Mouse (Mus musculus) hindbrain, postnatal 0 days (tissue): Measurements from ENCODE around the gene Gm21915. TPM values are rescaled to one million over a fixed set of nuclear protein-coding genes. Genes with fewer than 3 reads are reported as not detected.

Source experiments
- ATAC-seq: fragments of 200-750 bp; cut with Nextera tagmentation; 2 replicates; pipeline ENCODE4 v1.8.0; 2017; ENCODE audit warnings: mild to moderate bottlenecking, moderate TSS enrichment, moderate library complexity
- DNase-seq: peaks from one replicate; pipeline ENCODE4 v3.0.0-alpha.2; 2015; ENCODE audit warnings: low spot score
- H3K27ac ChIP-seq: fragments of 300-500 bp; sonication (generic); 2 replicates; pipeline ENCODE4 v1.5.1; 2014; ENCODE audit warnings: mild to moderate bottlenecking
- H3K27me3 ChIP-seq: fragments of 300-500 bp; sonication (generic); 2 replicates; pipeline ENCODE4 v1.6.1; 2014; ENCODE audit warnings: low read length, mixed read lengths; ENCODE audit not compliant: insufficient read depth
- H3K36me3 ChIP-seq: fragments of 300-500 bp; sonication (generic); 2 replicates; pipeline ENCODE4 v1.6.1; 2014; ENCODE audit warnings: low read length, mixed read lengths; ENCODE audit not compliant: insufficient read depth
- H3K4me1 ChIP-seq: fragments of 300-500 bp; sonication (generic); 2 replicates; pipeline ENCODE4 v1.6.1; 2014; ENCODE audit warnings: antibody characterized with exemption, low read length, mixed read lengths; ENCODE audit not compliant: insufficient read depth
- H3K4me2 ChIP-seq: fragments of 300-500 bp; sonication (generic); 2 replicates; pipeline ENCODE4 v1.6.1; 2014; ENCODE audit warnings: low read depth, mild to moderate bottlenecking, low read length, moderate library complexity, mixed read lengths
- H3K4me3 ChIP-seq: fragments of 300-500 bp; sonication (generic); 2 replicates; pipeline ENCODE4 v1.5.1; 2014; ENCODE audit warnings: low read length
- H3K9ac ChIP-seq: fragments of 300-500 bp; sonication (generic); replicated peaks from 2 replicates; pipeline ENCODE4 v1.6.1; 2014; ENCODE audit warnings: mild to moderate bottlenecking, low read length, moderate library complexity, mixed read lengths
- H3K9me3 ChIP-seq: fragments of 300-500 bp; sonication (generic); 2 replicates; pipeline ENCODE4 v1.6.1; 2016; ENCODE audit warnings: low read length, mixed read lengths
- CTCF ChIP-seq: IDR thresholded peaks from 2 replicates; pipeline ENCODE4 v1.5.1; 2016; ENCODE audit warnings: antibody characterized with exemption, control low read depth, low read depth
- WGBS: fragments of 180-500 bp; shearing (Covaris S2); extraction: QIAGEN DNeasy Blood & Tissue Kit; methylation state at CpG from one replicate; pipeline ENCODE4 v1.1.7; 2014; 5-methylcytosine and 5-hydroxymethylcytosine counted together
- polyA plus RNA-seq: library from polyadenylated mRNA; unstranded; fragments of >200 nt; fragmentation: Nextera tagmentation; extraction: Ambion mirVana; gene quantifications from 2 replicates; pipeline ENCODE4 v1.2.1, GENCODE M21; 2015
- total RNA-seq: library from RNA; depleted of rRNA; stranded (reverse); fragments of >200 nt; gene quantifications from 2 replicates; pipeline ENCODE4 v1.2.3, GENCODE M21; 2014

Gene Gm21915
- total and polyA plus RNA-seq, 2 experiments from 2014 or later: not detected

GRCm38 (mm10) chr9:40696086-40696485 lies 25.7 kb downstream of the Gm21915 start:
- no peak for TF ChIP-seq CTCF
- Histone ChIP-seq H3K4me1 (0 out of 2 replicates have a peak, but pooled peaks cover 10% of the 10 kb centered on the region), H3K9me3 (no peaks in the 10 kb centered on the region), H3K4me2 (no peak overlapping the region), H3K9ac (no peak overlapping the region), H3K4me3 (no peak overlapping the region), H3K27ac (no peak overlapping the region), H3K36me3 (no peaks in the 10 kb centered on the region), H3K27me3 (no peaks in the 10 kb centered on the region)
- DNase-seq (no peak), ATAC-seq (no peak)
- WGBS: 84% methylated on average over 4 of the region's 4 CpGs

GRCm38 (mm10) chr9:40699194-40699593 lies 28.8 kb downstream of the Gm21915 start:
- WGBS: 94% methylated on average over 3 of the region's 3 CpGs
- Histone ChIP-seq H3K27me3 (no peaks in the 10 kb centered on the region), H3K4me3 (no peak overlapping the region), H3K36me3 (no peaks in the 10 kb centered on the region), H3K4me2 (no peak overlapping the region), H3K4me1 (0 out of 2 replicates have a peak, but pooled peaks cover 2% of the 10 kb centered on the region), H3K27ac (no peak overlapping the region), H3K9ac (no peak overlapping the region), H3K9me3 (no peaks in the 10 kb centered on the region)
- ATAC-seq (no peak), DNase-seq (no peak)
- TF ChIP-seq CTCF: no peak

- no peak for TF ChIP-seq CTCF
- H3K4me2 ChIP-seq: no peak overlapping the region
- H3K36me3 ChIP-seq: no peaks in the 10 kb centered on the region
- H3K27ac ChIP-seq: no peak overlapping the region
- H3K9ac ChIP-seq: no peak overlapping the region
- ATAC-seq (no peak), DNase-seq (no peak)
- no peaks in the 10 kb centered on the region for H3K27me3 ChIP-seq
- H3K4me3 ChIP-seq: no peak overlapping the region
- WGBS: 82% methylated on average over 5 of the region's 5 CpGs
- no peaks in the 10 kb centered on the region for H3K4me1 ChIP-seq
- H3K9me3 ChIP-seq: no peaks in the 10 kb centered on the region
Measured at GRCm38 (mm10) chr9:40700253-40700652, 29.8 kb downstream of the Gm21915 start.

GRCm38 (mm10) chr9:40704364-40705276 lies 34.2 kb downstream of the Gm21915 start:
- Histone ChIP-seq H3K36me3 (no peaks in the 10 kb centered on the region), H3K27ac (no peak overlapping the region), H3K4me3 (no peak overlapping the region), H3K9ac (no peak overlapping the region), H3K4me2 (no peak overlapping the region), H3K9me3 (no peaks in the 10 kb centered on the region), H3K4me1 (peaks cover 12% of the 10 kb centered on the region), H3K27me3 (no peaks in the 10 kb centered on the region)
- WGBS: 54% methylated on average over 10 of the region's 10 CpGs
- no peak for DNase-seq
- ATAC-seq: no peak
- TF ChIP-seq CTCF: no peak

GRCm38 (mm10) chr9:40708448-40709140 lies 38.2 kb downstream of the Gm21915 start:
- no peaks in the 10 kb centered on the region for H3K36me3 ChIP-seq
- no peaks in the 10 kb centered on the region for H3K9me3 ChIP-seq
- H3K27ac ChIP-seq: peak overlapping the region; percentile 67
- ATAC-seq (peak; percentile 50), DNase-seq (peak; percentile 68)
- no peaks in the 10 kb centered on the region for H3K27me3 ChIP-seq
- no peak overlapping the region for H3K4me3 ChIP-seq
- H3K4me1 ChIP-seq: peaks cover 14% of the 10 kb centered on the region
- WGBS: 16% methylated on average over 12 of the region's 12 CpGs
- no peak for TF ChIP-seq CTCF
- H3K4me2 ChIP-seq: peak overlapping the region; percentile 17; the same call in 1 of the 2 replicates
- H3K9ac ChIP-seq: 0 out of 2 replicates have a peak overlapping the region, but pooled peaks have one; percentile 6

GRCm38 (mm10) chr9:40709141-40709537 lies 38.7 kb downstream of the Gm21915 start:
- Histone ChIP-seq H3K9me3 (no peaks in the 10 kb centered on the region), H3K9ac (no peak overlapping the region), H3K36me3 (no peaks in the 10 kb centered on the region), H3K27ac (peak overlapping the region; percentile 67), H3K4me2 (no peak overlapping the region), H3K27me3 (no peaks in the 10 kb centered on the region), H3K4me3 (no peak overlapping the region), H3K4me1 (peaks cover 14% of the 10 kb centered on the region)
- WGBS: 60% methylated on average over 7 of the region's 7 CpGs
- TF ChIP-seq CTCF: no peak
- ATAC-seq: no peak
- no peak for DNase-seq

GRCm38 (mm10) chr9:40709587-40709986 lies 39.2 kb downstream of the Gm21915 start:
- Histone ChIP-seq H3K9ac (no peak overlapping the region), H3K27me3 (no peaks in the 10 kb centered on the region), H3K9me3 (no peaks in the 10 kb centered on the region), H3K36me3 (no peaks in the 10 kb centered on the region), H3K27ac (peak overlapping the region; percentile 67), H3K4me1 (peaks cover 14% of the 10 kb centered on the region), H3K4me2 (no peak overlapping the region), H3K4me3 (no peak overlapping the region)
- 33% methylated on average over 3 of the region's 3 CpGs for WGBS
- peak; percentile 30 for DNase-seq
- TF ChIP-seq CTCF: no peak
- no peak for ATAC-seq
